29 mouse cellular contexts compared by ENCODE assay signal in genomic region chr9:76312221-76312620, GRCm38 (mm10). TPM values are rescaled to one million over a fixed set of nuclear protein-coding genes. Genes with fewer than 3 reads are reported as not detected.
"Had no signal": no experiment of that assay in that cellular context is flagged by ENCODE, and none has a peak within 500 bp of the region (broad histone marks: within the 10 kb centered on the region; RNA-seq: fewer than 3 reads in every experiment).

No protein-coding gene starts in this region.

- H3K9me3 ChIP-seq: heart, embryonic 12.5 days; heart, embryonic 13.5 days; heart, embryonic 15.5 days; hindbrain, embryonic 10.5 days; hindbrain, embryonic 12.5 days; hindbrain, embryonic 13.5 days; hindbrain, embryonic 15.5 days; intestine, embryonic 15.5 days; kidney, embryonic 15.5 days had no signal

- H3K4me1 ChIP-seq: heart, embryonic 12.5 days; heart, embryonic 13.5 days; heart, embryonic 15.5 days; hindbrain, embryonic 10.5 days; hindbrain, embryonic 12.5 days; hindbrain, embryonic 13.5 days; hindbrain, embryonic 15.5 days; intestine, embryonic 15.5 days; kidney, embryonic 15.5 days had no signal

- H3K36me3 ChIP-seq: heart, embryonic 12.5 days; heart, embryonic 13.5 days; heart, embryonic 15.5 days; hindbrain, embryonic 10.5 days; hindbrain, embryonic 12.5 days; hindbrain, embryonic 13.5 days; hindbrain, embryonic 15.5 days; intestine, embryonic 15.5 days; kidney, embryonic 15.5 days had no signal

- H3K4me3 ChIP-seq: heart, embryonic 12.5 days; heart, embryonic 13.5 days; heart, embryonic 15.5 days; hindbrain, embryonic 10.5 days; hindbrain, embryonic 12.5 days; hindbrain, embryonic 13.5 days; hindbrain, embryonic 15.5 days; intestine, embryonic 15.5 days; kidney, embryonic 15.5 days; layer of hippocampus, adult 2 months; left cerebral cortex, adult 2 months had no signal

- H3K27me3 ChIP-seq: heart, embryonic 12.5 days; heart, embryonic 13.5 days; heart, embryonic 15.5 days; hindbrain, embryonic 12.5 days; hindbrain, embryonic 13.5 days; hindbrain, embryonic 15.5 days; intestine, embryonic 15.5 days; kidney, embryonic 15.5 days had no signal

- DNase-seq: heart, postnatal 10 days; heart, postnatal 14 days; heart, postnatal 36 days; heart, postnatal 4 days; kidney, adult 11 months; kidney, adult 18-20 months; kidney, adult 2 months; kidney, adult 8-10 months; kidney, adult 9 months; kidney, postnatal 10 days; kidney, postnatal 14 days; kidney, postnatal 25 days; kidney, postnatal 36 days; kidney, postnatal 4 days; layer of hippocampus, adult 9-11 months; layer of hippocampus, postnatal 36 days had no signal

RNA-seq across cellular contexts. Expression of gene Hcrtr2, which starts 11.4 kb away (rescaled TPM):
- total RNA-seq: heart, postnatal 10 days; heart, postnatal 14 days; heart, postnatal 25 days; heart, postnatal 36 days; heart, postnatal 4 days; hematopoietic stem cell, adult 5-6 weeks had no signal
